Mouse (Mus musculus) splenic B cell, adult 2 months (primary cell): Measurements from ENCODE around the gene Fat3.

Source experiments
- DNase-seq: peaks from one replicate; pipeline ENCODE4 v3.0.0-alpha.2; 2011; ENCODE audit warnings: low read depth, low spot score
- H3K27me3 ChIP-seq: 2 replicates; pipeline ENCODE4 v1.6.1; 2012; ENCODE audit warnings: mild to moderate bottlenecking, low read length, moderate library complexity, mixed read lengths; ENCODE audit not compliant: control insufficient read depth, poor library complexity, insufficient read depth, severe bottlenecking
- H3K36me3 ChIP-seq: 2 replicates; pipeline ENCODE4 v1.6.1; 2012; ENCODE audit warnings: mild to moderate bottlenecking, low read length, moderate library complexity, mixed read lengths; ENCODE audit not compliant: control insufficient read depth, poor library complexity, insufficient read depth, severe bottlenecking

Fat3 gene

DNA sequence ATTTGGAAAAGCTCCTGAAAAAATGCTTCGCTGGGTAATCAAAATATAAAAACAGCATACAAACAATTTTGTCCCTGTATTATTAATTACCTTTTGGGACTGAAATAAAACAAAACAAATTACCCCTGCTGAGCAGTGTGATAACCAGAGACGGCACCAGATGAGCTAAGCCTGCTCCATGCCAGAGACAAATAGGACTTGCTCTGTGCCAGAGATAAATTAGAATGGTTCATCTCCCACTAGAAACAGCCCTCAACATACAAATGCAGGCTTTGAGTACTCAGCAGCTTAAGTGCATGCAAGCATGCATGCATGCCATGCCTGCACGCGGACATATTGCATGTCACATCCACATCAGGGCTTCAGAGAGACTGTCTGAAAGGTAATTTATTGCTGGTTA is 288.9 kb downstream of the Fat3 start:
- H3K27me3 ChIP-seq, result no peaks in the 10 kb centered on the region
- DNase-seq, result no peak
- no peaks in the 10 kb centered on the region for H3K36me3 ChIP-seq

DNA sequence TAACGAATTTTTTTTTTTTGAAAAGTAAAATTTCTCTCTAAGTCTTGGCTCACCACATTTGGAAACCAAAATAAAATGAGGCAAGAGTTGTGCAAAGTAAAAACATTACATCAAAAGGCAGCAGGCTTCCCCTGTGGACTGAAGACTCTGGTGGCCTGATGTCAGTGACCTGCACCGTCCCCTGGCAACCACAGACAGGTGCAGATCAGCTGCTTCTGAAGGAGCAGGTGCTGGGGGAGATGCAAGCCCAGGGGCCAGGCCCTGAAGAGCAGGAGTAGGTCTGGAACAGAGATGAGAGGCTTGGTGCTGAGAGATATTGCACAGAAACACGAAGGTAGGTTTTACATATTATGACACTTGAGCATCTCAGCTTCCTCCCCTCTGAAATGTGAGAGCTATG is 289.6 kb downstream of the Fat3 start:
- Histone ChIP-seq H3K27me3 (no peaks in the 10 kb centered on the region), H3K36me3 (no peaks in the 10 kb centered on the region)
- no peak for DNase-seq

DNA sequence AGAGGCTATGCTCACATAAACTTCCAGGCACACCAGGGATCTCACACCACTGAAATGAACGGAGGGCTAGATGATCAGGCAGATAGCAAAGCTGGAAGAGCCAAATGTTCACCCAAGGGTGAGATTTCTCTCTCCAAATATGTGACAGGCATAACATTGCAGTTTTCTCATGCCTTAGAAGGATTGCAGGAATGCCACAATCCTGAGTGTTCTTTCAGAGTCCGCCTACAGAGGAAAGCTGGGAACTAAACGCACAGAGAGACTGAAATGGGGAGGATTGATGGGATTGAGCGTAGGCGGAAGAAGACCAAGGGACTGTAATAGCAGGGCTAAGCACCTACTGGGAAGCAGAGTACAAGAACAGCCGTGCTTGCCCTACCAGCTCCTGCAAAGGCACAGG is 298.8 kb downstream of the Fat3 start:
- no peaks in the 10 kb centered on the region for H3K27me3 ChIP-seq
- no peak for DNase-seq
- no peaks in the 10 kb centered on the region for H3K36me3 ChIP-seq

DNA sequence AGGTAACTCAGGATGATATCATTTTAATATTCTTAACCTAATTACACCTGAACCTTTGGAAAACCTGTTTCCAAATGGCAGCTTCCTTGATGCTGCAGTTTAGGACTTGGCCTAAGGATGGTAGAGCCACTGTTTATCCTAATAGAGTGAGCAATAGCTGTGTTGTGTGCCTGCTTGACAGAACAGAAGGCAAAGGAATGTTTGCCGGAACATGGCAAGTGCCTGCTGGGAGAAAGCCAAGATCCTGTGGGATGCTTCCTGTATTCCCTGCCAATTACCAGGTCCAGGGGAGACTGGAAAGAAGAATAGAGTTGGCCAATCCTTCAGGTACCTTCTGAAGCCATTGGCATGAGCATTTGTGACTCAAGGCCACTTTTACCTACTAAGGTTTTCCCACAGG is 300.1 kb downstream of the Fat3 start:
- Histone ChIP-seq H3K27me3 (no peaks in the 10 kb centered on the region), H3K36me3 (no peaks in the 10 kb centered on the region)
- DNase-seq, result no peak

DNA sequence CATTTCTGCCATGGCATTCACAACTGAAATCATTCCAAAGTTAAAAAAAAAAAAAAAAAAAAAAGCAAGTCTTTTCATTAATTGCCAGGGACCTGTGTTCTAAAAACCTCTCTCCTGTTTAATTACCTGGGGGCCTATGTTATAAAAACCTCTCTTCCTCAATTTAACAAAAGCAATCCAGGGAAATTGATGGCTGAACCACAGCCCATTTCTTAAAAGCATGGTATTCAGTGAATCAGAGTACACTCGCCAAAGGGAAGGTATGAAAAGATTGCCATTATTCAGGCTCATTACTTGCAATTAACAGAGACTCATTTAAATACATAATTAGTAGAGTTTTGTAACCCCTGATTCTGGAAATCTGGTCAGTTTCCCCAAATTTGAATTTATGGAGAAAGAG is 314.6 kb downstream of the Fat3 start:
- DNase-seq, result no peak
- H3K36me3 ChIP-seq, result no peaks in the 10 kb centered on the region
- no peaks in the 10 kb centered on the region for H3K27me3 ChIP-seq

DNA sequence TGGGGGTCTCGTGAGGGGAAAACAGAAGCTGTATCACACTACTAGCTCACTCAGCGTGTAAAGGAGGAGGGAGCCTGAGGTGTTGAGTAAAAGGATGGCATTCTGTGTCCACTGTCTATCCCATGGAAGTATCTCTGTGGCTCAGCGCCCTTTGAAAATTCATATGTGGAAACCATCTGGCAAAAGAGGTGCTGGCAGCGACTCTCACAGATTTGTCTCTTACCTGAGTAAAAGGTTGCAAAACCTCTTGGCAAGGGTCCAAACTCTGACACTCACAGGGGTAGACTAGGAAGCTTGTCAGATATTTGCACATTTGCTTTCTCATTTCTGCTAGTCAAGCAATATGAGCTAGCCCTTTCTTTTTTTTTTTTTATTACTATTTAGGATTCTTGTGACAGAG is 331.8 kb downstream of the Fat3 start:
- Histone ChIP-seq H3K36me3 (no peaks in the 10 kb centered on the region), H3K27me3 (no peaks in the 10 kb centered on the region)
- no peak for DNase-seq

DNA sequence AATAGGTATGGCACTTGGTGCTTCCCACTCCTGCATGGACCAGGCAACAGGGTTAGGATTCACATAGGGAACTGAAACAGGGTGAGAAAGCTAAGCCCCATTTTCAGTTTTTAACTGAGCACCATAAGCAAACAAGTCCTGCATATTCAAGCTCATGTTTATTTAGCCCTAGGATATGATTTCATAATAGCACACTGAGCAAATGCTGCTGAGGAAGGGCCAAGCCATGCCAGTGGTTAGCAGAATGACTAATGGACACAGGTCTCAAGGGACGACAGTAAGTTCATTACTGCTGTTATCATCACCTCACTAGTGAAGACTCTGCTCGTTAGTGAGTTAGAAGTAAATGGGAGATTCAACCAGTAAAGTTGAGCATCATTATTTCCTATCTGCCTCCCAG is 333.0 kb downstream of the Fat3 start:
- DNase-seq, result no peak
- no peaks in the 10 kb centered on the region for H3K27me3 ChIP-seq
- H3K36me3 ChIP-seq, result no peaks in the 10 kb centered on the region

DNA sequence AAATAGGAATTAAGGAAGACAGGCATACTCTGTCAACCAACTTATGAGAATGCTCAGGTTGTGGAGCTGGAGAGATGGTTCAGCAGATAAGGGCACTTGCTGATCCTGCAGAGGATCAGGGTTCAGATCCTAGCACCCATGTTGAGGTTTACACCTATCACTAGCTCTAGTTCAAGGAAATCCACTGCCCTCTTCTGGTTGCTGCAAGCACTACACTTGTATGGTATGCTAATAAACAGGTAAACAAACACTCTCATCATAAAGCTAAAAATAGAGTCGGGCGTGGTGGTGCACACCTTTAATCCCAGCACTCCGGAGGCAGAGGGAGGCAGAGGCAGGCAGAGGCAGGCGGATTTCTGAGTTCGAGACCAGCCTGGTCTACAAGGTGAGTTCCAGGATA is 341.7 kb downstream of the Fat3 start:
- H3K36me3 ChIP-seq, result no peaks in the 10 kb centered on the region
- DNase-seq, result no peak
- H3K27me3 ChIP-seq, result no peaks in the 10 kb centered on the region

DNA sequence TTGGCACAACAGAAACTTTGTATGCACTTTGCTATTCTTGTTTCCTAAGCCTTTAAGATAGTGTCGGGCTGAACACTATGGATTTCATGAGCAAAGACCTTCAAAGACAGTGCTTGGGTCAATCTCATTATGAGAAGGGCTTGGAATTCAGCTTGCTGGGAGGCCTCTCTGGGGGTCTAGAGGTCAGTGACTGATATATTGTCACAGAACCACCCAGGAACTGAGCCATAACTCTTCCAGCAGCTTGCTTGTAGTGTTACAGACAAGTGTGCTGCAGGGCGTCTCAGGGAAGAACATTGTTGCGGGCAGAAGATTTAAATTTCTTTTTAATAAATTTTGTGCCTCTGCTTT is 347.5 kb downstream of the Fat3 start:
- Histone ChIP-seq H3K36me3 (no peaks in the 10 kb centered on the region), H3K27me3 (no peaks in the 10 kb centered on the region)
- no peak for DNase-seq

DNA sequence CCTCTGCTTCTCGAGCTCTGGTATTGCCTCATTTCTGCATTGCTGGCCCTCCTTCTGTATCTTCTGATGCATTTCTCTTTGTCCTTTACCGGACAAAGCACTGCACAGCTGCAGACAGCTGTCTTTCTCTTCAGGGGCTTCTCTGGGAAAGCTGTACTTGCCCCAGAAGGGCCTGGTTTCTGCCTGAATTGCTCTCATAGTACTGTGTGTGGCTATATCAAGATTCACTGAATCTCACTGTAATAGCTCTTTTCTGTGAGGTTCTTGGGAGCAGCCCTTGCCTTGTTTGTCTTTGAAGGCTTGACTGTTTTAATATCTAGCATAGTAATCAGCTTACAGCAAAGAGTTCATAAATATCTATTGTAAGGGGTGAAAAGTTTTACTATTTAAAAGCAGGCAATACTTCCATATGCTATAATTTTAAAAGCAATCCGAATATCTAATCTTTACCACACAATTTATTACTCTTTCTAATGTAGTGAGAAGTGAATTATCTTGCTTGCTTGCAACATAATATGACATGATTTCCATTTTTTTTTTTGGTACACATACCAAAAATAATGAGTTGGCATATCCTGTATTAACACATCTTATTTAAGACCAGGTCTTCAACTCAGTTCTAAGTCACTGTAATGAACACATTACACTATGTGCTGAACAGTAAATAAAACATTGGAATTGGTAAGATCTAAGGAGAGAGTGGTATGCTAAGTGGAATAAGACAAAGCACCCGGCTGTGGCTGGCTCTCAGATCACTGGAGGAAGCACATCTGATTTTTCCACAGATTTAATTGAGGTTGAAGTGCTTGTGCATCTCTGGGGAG is 348.1 kb downstream of the Fat3 start:
- no peaks in the 10 kb centered on the region for H3K27me3 ChIP-seq
- H3K36me3 ChIP-seq, result no peaks in the 10 kb centered on the region
- no peak for DNase-seq

DNA sequence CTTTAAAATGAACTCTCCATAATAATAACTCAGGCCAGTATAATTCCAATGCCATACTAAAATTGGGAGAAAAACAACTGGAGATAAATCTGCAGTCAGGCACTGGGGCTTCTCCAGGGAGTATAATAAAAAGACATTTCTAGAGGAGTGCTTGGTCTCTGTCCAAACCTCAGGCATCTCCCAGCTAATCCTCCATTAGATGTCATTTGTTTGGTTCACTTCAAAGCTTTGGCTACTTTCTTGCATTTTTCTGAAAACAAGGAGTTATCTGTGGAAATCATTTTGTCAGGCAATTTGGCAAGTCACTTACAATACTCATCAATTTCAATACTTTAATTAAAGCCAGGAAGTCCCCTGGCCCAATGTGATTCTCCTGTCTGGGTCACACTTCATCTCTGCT is 351.0 kb downstream of the Fat3 start:
- no peaks in the 10 kb centered on the region for H3K36me3 ChIP-seq
- H3K27me3 ChIP-seq, result no peaks in the 10 kb centered on the region
- no peak for DNase-seq

DNA sequence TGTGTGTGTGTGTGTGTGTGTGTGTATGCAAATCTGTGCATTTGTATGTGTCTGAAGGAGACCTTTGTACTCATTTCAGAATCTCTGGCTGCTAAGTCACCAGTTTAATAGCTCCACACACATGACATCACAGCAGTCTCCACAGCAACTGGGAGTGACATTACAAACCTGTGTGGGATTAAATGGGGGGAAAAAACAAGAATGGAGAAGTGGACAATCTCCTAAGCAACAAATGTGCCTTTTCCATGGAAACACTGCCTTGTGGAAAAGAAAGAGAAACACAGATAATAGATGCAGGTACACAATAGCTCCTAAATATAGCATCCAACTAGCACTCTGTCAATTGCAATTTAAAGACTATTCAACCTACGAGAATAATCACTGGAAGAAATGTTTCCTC is 353.4 kb downstream of the Fat3 start:
- H3K36me3 ChIP-seq, result no peaks in the 10 kb centered on the region
- no peak for DNase-seq
- H3K27me3 ChIP-seq, result no peaks in the 10 kb centered on the region

DNA sequence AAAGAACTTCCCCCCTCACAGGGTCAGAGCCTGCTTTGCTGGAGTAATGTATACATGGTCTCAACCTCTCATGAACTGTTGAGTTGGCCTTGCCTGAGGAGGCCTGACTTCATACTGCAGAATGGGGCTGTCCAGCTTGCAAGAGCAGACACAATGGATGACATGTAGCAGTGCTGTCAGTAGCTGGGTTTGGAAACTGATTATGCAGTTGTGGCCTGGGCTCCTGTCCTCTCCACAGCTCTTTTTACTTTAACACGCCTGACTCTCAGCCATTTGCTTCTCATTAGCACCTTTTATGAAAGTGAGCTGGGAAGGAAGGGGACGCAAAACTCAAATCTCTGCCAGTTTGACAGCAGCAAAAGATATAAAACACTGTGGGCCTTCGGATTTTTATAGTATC is 356.4 kb downstream of the Fat3 start:
- no peaks in the 10 kb centered on the region for H3K36me3 ChIP-seq
- no peak for DNase-seq
- H3K27me3 ChIP-seq, result no peaks in the 10 kb centered on the region

DNA sequence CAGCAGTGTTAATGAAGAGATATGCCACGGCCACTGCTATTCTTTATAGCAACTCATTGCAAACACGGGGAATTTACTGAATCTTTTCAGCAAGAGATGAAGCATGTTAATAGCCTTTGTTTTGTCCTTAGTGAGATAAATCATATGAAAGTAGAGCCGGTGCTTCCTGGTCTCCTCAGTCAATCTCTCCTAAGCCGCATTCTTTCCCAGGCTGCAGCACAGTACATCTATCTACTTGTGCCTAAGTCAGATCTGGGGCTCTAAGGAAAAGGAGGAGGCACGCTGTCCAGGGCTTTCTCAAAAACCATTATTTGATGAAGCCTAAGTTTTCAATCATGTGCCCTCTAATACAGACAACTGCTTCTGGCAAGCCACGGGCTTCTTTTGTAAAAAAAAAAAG is 361.8 kb downstream of the Fat3 start:
- Histone ChIP-seq H3K36me3 (no peaks in the 10 kb centered on the region), H3K27me3 (no peaks in the 10 kb centered on the region)
- DNase-seq, result no peak

DNA sequence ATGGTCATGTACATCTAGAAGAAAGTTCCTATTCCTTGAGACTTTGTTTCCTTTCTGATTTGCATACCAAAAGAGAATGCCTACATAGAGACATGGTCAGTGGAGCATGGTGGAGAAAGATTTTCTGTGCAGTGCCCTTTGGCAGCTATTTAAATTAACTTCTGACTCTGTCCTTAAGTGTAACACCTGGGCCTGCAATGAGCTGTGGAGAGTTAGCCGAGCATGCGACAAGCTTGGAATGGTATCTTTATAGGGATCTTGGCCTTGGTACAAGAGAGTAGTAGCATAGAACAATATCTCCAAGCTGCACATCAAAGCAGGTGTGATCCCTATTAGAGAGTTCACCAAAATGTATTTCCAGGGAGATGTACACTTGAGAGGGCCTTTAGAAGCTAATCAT is 368.0 kb downstream of the Fat3 start:
- DNase-seq, result no peak
- no peaks in the 10 kb centered on the region for H3K27me3 ChIP-seq
- no peaks in the 10 kb centered on the region for H3K36me3 ChIP-seq

DNA sequence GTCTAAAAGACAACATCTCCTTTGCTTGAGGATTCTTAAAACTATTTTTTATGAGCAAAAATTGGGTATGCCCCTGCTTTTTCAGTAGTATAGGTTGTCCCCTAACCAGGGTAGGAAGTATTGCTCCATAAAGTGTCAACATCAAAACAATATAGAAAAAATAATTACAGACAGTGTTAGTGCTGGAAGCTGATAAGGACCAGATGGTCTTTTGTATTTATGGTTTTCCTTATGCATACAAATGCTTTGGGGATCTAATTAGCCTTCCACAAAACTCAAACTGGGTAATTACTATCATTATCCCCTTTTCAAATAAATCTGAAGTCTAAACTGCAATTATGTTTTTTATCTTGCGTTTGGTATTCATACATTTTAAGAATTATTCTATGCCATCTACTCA is 368.5 kb downstream of the Fat3 start:
- no peaks in the 10 kb centered on the region for H3K27me3 ChIP-seq
- no peaks in the 10 kb centered on the region for H3K36me3 ChIP-seq
- no peak for DNase-seq
